Mouse (Mus musculus): ENCODE measurements around the gene Fgd2.

DNA sequence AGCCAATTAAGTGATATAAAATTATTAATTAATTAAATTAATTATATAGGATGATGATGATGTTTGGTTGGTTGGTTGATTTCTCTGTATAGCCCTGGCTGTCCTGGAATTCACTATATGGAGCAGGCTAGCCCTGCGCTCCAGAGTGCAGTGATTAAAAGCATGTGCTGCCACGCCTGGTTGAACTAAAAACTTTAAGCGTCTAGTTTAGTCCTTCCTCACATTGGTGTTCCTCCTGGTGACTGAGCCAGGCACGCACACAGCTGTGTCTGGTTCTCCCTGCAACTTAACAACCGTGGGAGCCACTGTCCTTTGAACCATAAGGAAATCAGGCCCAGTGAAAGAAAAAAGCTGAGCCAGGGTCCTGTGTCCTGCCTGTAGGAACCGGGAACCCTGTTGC is 45.4 kb downstream of the Fgd2 start:
- TF ChIP-seq CTCF (IDR thresholded peaks at IDR 0.05; ENCODE audit: control insufficient read depth, insufficient read depth, low read length) (no peak), POLR2A (IDR thresholded peaks at IDR 0.05; ENCODE audit: borderline replicate concordance, control insufficient read depth, low read depth, low read length) (no peak)
